Mouse (Mus musculus): ENCODE results near the gene Pbx4.

- TF ChIP-seq EP300 (IDR thresholded peaks at IDR 0.05; ENCODE audit: insufficient read depth, low read depth, low read length) (no peak), CTCF (IDR thresholded peaks at IDR 0.05) (no peak)
Measured at GRCm38 (mm10) chr8:69912478-69913074, 80.3 kb downstream of the Pbx4 start.
